Mouse (Mus musculus) myocyte (in vitro differentiated cells): ENCODE measurements around the gene Metap1. TPM values are rescaled to one million over a fixed set of nuclear protein-coding genes. Genes with fewer than 3 reads are reported as not detected.

Experiments used
- H3K27me3 ChIP-seq: one replicate; pipeline ENCODE4 v1.6.1; 2011; ENCODE audit not compliant: control insufficient read depth, insufficient read depth, insufficient read length
- H3K36me3 ChIP-seq: one replicate; pipeline ENCODE4 v1.6.1; 2011; ENCODE audit not compliant: control insufficient read depth, insufficient read depth
- H3K4me2 ChIP-seq: one replicate; pipeline ENCODE4 v1.6.1; 2011; ENCODE audit warnings: low read depth, control low read depth
- H3K4me3 ChIP-seq: one replicate; pipeline ENCODE4 v1.5.1; 2011; ENCODE audit warnings: mild to moderate bottlenecking, control low read depth, moderate library complexity
- H3K79me2 ChIP-seq: one replicate; pipeline ENCODE4 v1.6.1; 2011; ENCODE audit not compliant: control insufficient read depth, insufficient read depth
- H3ac ChIP-seq: one replicate; pipeline ENCODE4 v1.6.1; 2011; ENCODE audit not compliant: control insufficient read depth, insufficient read length
- CEBPB ChIP-seq: IDR thresholded peaks from 2 replicates; pipeline ENCODE4 v1.6.1; 2011; ENCODE audit warnings: mild to moderate bottlenecking, moderate library complexity; ENCODE audit not compliant: poor library complexity, insufficient read depth, severe bottlenecking
- E2F4 ChIP-seq: IDR thresholded peaks from one replicate; pipeline ENCODE4 v1.6.1; 2011; ENCODE audit warnings: mild to moderate bottlenecking, control low read depth, moderate library complexity; ENCODE audit not compliant: insufficient read depth
- MAX ChIP-seq: IDR thresholded peaks from one replicate; pipeline ENCODE4 v1.6.1; 2011; ENCODE audit warnings: low read depth, mild to moderate bottlenecking, control low read depth
- MYOD1 ChIP-seq, 3 experiments: IDR thresholded peaks; one replicate each; pipeline ENCODE4 v1.6.1; 2011; ENCODE audit warnings: control low read depth in 2 of 3, low read depth in 2 of 3, mild to moderate bottlenecking in 2 of 3, moderate library complexity in 1 of 3; ENCODE audit not compliant: insufficient read length in 2 of 3, control insufficient read depth in 1 of 3
- MYOG ChIP-seq, 3 experiments: IDR thresholded peaks; one replicate each; pipeline ENCODE4 v1.6.1; 2011; ENCODE audit warnings: control low read depth in 2 of 3, low read depth in 2 of 3, mild to moderate bottlenecking in 2 of 3; ENCODE audit not compliant: insufficient read length in 2 of 3, control insufficient read depth in 1 of 3, insufficient read depth in 1 of 3
- POLR2A ChIP-seq: IDR thresholded peaks from one replicate; pipeline ENCODE4 v1.6.1; 2011; ENCODE audit warnings: low read depth, mild to moderate bottlenecking, control low read depth, moderate library complexity; ENCODE audit not compliant: insufficient read length
- POLR2AphosphoS2 ChIP-seq: IDR thresholded peaks from one replicate; pipeline ENCODE4 v1.6.1; 2011; ENCODE audit warnings: low read depth, control low read depth; ENCODE audit not compliant: insufficient read length
- REST ChIP-seq: IDR thresholded peaks from one replicate; pipeline ENCODE4 v1.6.1; 2011; ENCODE audit warnings: mild to moderate bottlenecking, control low read depth, moderate library complexity; ENCODE audit not compliant: insufficient read depth, insufficient read length
- SRF ChIP-seq: IDR thresholded peaks from one replicate; pipeline ENCODE4 v1.6.1; 2011; ENCODE audit warnings: low read depth; ENCODE audit not compliant: control insufficient read depth, insufficient read length
- TCF12 ChIP-seq: IDR thresholded peaks from one replicate; pipeline ENCODE4 v1.6.1; 2011; ENCODE audit warnings: mild to moderate bottlenecking, control low read depth; ENCODE audit not compliant: poor library complexity, insufficient read depth, severe bottlenecking
- TCF3 ChIP-seq: IDR thresholded peaks from one replicate; pipeline ENCODE4 v1.6.1; 2011; ENCODE audit warnings: low read depth, control low read depth; ENCODE audit not compliant: insufficient read length
- USF1 ChIP-seq: IDR thresholded peaks from one replicate; pipeline ENCODE4 v1.6.1; 2011; ENCODE audit warnings: low read depth, mild to moderate bottlenecking, control low read depth, moderate library complexity
- polyA plus RNA-seq: library from polyadenylated mRNA; unstranded; fragments of >200 nt; fragmentation: generic; extraction: Trizol; gene quantifications from one replicate; pipeline ENCODE4 v1.2.1, GENCODE M21; 2012; ENCODE audit warnings: missing spikeins

The Metap1 gene
- polyA plus RNA-seq, 1 experiment, result 29.0 TPM

DNA sequence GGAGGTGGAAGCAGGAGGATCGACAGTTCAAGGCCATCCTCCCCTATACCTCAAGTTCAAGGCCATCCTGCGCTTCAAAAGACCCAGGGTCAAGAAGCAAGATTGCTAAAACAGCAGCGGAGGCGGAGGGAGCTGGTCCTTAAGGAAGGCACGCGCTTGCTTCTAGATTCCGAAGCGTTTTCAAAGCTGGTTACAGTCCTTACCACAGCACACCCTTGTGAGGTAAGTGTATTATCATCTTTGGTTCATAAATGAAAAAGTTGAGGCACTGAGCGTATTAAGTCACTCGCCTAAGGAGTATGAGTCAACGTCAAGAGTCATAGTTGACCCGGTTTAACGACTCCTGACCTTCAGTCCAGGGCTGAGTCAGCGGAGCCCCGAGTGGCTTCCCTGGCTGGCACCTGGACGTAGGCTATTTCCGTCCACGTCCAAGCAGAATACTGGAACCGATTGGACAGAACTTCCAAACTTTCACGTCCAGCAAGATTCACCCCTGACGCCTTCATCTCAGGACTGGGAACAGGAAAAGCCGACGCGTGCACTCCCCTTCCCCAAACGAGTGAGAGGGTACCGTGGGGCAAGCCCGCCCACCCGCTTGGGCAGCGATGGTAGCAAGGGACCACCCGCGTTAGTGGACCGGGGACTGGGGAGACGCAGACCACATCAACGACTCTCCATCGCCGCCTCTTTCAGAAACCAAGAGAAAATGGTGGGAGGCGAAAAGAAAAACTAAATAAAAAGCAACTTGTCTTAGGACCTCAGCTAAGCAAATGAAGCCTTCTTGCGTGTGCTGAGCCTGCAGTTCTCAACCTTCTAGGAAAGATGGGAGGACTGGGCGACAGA lies 37.0 kb upstream of the Metap1 start, which contains the start of gene Eif4e:
Eif4e (plus strand) TSS at position 107 of the 843 bp plus-strand sequence.
- H3ac ChIP-seq, result peak within 1 kb of the TSS; percentile 89

DNA sequence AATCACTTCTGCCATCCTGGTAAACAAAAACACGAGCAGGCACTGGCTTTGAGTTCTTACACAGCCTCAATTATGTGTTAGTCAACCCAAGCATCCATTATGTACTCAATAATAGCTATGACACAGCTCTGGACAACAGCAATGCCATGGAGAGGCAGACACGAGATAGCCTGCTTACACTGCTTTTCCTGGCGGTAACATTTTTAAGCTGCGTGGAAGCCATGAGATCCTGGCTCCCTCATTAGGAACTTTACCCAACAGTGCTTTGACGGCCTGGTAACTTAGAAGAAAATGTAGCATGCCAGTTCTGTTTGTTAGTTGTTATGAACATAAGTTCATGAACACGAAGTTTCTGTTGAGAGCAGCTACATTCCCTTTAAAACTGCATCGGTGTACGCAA lies 36.2 kb upstream of the Metap1 start:
- TF ChIP-seq TCF12, result no peak
- TF ChIP-seq MYOG (IDR thresholded peaks at IDR 0.05; ENCODE audit: control insufficient read depth in 1 of 3, insufficient read depth in 1 of 3, insufficient read length in 2 of 3, low read depth in 2 of 3), result no peak
- TF ChIP-seq CEBPB, result no peak
- no peak for TF ChIP-seq SRF
- no peak for TF ChIP-seq REST
- no peak for TF ChIP-seq POLR2A
- TF ChIP-seq USF1, result no peak
- TF ChIP-seq E2F4, result no peak
- no peak for TF ChIP-seq TCF3
- no peak for TF ChIP-seq MYOD1 (IDR thresholded peaks at IDR 0.05; ENCODE audit: control insufficient read depth in 1 of 3, insufficient read length in 2 of 3, low read depth in 2 of 3)
- no peak for TF ChIP-seq MAX
- no peak for TF ChIP-seq POLR2AphosphoS2
- Histone ChIP-seq H3K36me3 (no peaks in the 10 kb centered on the region), H3K27me3 (no peaks in the 10 kb centered on the region), H3K79me2 (peaks cover 27% of the 10 kb centered on the region), H3ac (no peak overlapping the region), H3K4me3 (peak overlapping the region; percentile 33), H3K4me2 (peak overlapping the region; percentile 95)

More for the DNA sequence above, 37.0 kb upstream of the Metap1 start, which contains the start of gene Eif4e:
- Histone ChIP-seq H3K27me3 (no peaks in the 10 kb centered on the region), H3K79me2 (peaks cover 35% of the 10 kb centered on the region), H3K4me2 (peak within 1 kb of the TSS; percentile 95), H3K36me3 (no peaks in the 10 kb centered on the region), H3K4me3 (peak within 1 kb of the TSS; percentile 33)
- TF ChIP-seq CEBPB, result no peak
- no peak for TF ChIP-seq USF1
- TF ChIP-seq MYOG (IDR thresholded peaks at IDR 0.05; ENCODE audit: control insufficient read depth in 1 of 3, insufficient read depth in 1 of 3, insufficient read length in 2 of 3, low read depth in 2 of 3), result no peak
- TF ChIP-seq MAX, result no peak
- TF ChIP-seq MYOD1 (IDR thresholded peaks at IDR 0.05; ENCODE audit: control insufficient read depth in 1 of 3, insufficient read length in 2 of 3, low read depth in 2 of 3), result peak in 1 of 3 experiments; percentile 52
- no peak for TF ChIP-seq POLR2AphosphoS2
- no peak for TF ChIP-seq SRF
- peak; percentile 21 for TF ChIP-seq POLR2A

DNA sequence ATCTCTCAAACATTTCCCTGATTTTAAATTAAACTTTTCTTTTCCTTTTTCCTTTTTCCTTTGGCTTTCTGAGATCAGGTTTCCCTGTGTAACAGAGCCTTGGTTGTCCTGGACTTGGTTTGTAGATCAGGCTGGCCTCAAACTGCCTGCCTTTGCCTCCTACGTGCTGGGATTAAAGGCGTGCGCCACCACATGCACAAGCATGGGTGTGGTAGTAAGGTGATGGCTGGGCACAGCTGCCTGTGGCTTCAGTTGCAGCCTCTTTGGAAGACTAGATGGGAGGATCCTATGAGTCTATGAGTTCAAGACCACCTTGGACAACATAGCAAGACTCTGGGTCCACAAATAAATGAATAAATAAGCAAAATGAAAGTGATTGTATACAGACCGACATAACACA lies 34.6 kb upstream of the Metap1 start:
- no peaks in the 10 kb centered on the region for H3K27me3 ChIP-seq
- H3K36me3 ChIP-seq, result no peaks in the 10 kb centered on the region
- H3K4me2 ChIP-seq, result no peak overlapping the region
- peaks cover 11% of the 10 kb centered on the region for H3K79me2 ChIP-seq
- TF ChIP-seq POLR2AphosphoS2, result no peak
- no peak for TF ChIP-seq MAX
- no peak for TF ChIP-seq USF1
- TF ChIP-seq MYOD1 (IDR thresholded peaks at IDR 0.05; ENCODE audit: control insufficient read depth in 1 of 3, insufficient read length in 2 of 3, low read depth in 2 of 3), result peak in 2 of 3 experiments; percentile 85 to 87
- no peak for TF ChIP-seq TCF12
- TF ChIP-seq MYOG (IDR thresholded peaks at IDR 0.05; ENCODE audit: control insufficient read depth in 1 of 3, insufficient read depth in 1 of 3, insufficient read length in 2 of 3, low read depth in 2 of 3), result peak in 1 of 3 experiments; percentile 62
- TF ChIP-seq CEBPB, result no peak
- H3K4me3 ChIP-seq, result no peak overlapping the region
- H3ac ChIP-seq, result no peak overlapping the region

DNA sequence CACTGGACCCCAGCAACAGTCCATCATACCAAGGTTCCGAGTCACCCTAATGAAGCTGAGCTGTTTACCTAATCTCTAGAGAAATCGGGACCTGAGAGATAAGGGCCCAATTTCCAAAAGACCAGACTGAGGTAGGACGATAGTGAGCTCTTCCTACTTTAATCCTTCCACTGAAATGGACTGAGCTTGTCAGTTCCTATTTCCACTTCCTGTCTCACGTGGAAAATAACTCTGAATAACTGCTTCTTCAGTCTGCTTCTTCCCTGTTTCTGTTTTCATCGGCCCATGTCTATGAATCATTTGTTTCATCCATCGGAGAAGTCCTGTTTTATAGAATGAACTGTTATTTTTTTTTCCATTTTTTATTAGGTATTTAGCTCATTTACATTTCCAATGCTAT lies 29.9 kb upstream of the Metap1 start:
- no peak for TF ChIP-seq CEBPB
- no peak for TF ChIP-seq MYOD1 (IDR thresholded peaks at IDR 0.05; ENCODE audit: control insufficient read depth in 1 of 3, insufficient read length in 2 of 3, low read depth in 2 of 3)
- no peak for TF ChIP-seq SRF
- TF ChIP-seq USF1, result no peak
- no peak for TF ChIP-seq REST
- TF ChIP-seq TCF12, result no peak
- TF ChIP-seq POLR2A, result no peak
- no peak for TF ChIP-seq TCF3
- no peak for TF ChIP-seq POLR2AphosphoS2
- TF ChIP-seq E2F4, result no peak
- TF ChIP-seq MAX, result no peak
- no peak for TF ChIP-seq MYOG (IDR thresholded peaks at IDR 0.05; ENCODE audit: control insufficient read depth in 1 of 3, insufficient read depth in 1 of 3, insufficient read length in 2 of 3, low read depth in 2 of 3)
- no peaks in the 10 kb centered on the region for H3K79me2 ChIP-seq

DNA sequence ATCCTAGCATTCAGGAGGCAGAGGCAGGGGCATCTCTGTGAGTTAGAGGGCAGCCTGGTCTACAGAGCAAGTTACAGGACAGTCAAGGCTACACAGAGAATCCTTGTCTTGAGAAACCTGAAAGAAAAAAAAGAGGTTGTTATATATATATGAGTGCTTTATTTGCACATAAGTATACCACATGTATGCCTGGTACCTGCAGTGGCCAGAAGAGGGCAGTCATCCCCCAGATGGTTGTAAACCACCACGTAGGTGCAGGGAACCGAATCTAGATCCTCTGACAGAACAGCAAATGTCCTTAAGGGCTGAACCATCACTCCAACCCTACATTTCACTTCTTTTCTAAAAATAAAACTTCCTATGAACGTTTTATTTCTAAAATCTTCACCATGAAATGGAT lies 28.6 kb upstream of the Metap1 start:
- TF ChIP-seq MYOG (IDR thresholded peaks at IDR 0.05; ENCODE audit: control insufficient read depth in 1 of 3, insufficient read depth in 1 of 3, insufficient read length in 2 of 3, low read depth in 2 of 3) (no peak), REST (no peak), MYOD1 (IDR thresholded peaks at IDR 0.05; ENCODE audit: control insufficient read depth in 1 of 3, insufficient read length in 2 of 3, low read depth in 2 of 3) (no peak), TCF12 (no peak), USF1 (no peak)
- no peaks in the 10 kb centered on the region for H3K27me3 ChIP-seq

More for the DNA sequence above, 29.9 kb upstream of the Metap1 start:
- Histone ChIP-seq H3K4me3 (no peak overlapping the region), H3K36me3 (no peaks in the 10 kb centered on the region), H3K27me3 (no peaks in the 10 kb centered on the region), H3ac (no peak overlapping the region), H3K4me2 (no peak overlapping the region)

More for the DNA sequence above, 28.6 kb upstream of the Metap1 start:
- H3K4me3 ChIP-seq, result no peak overlapping the region
- no peak overlapping the region for H3ac ChIP-seq
- no peak overlapping the region for H3K4me2 ChIP-seq
- H3K79me2 ChIP-seq, result no peaks in the 10 kb centered on the region
- H3K36me3 ChIP-seq, result no peaks in the 10 kb centered on the region
